Mouse (Mus musculus) retina, postnatal 1 day (tissue): Measurements from ENCODE around the gene Grk3.

Source experiments
- DNase-seq: peaks from one replicate; pipeline ENCODE4 v3.0.0-alpha.2; 2012

Grk3 gene

GRCm38 (mm10) chr5:113015236-113016061 lies at the start of gene Grk3:
Grk3 (minus strand) TSS chr5:113015791.
- peak; percentile 77 for DNase-seq

GRCm38 (mm10) chr5:113054308-113054707 lies 38.7 kb upstream of the Grk3 start:
- peak; percentile 83 for DNase-seq

- no peak for DNase-seq
Measured at GRCm38 (mm10) chr5:113050581-113051185, 35.1 kb upstream of the Grk3 start.

DNA sequence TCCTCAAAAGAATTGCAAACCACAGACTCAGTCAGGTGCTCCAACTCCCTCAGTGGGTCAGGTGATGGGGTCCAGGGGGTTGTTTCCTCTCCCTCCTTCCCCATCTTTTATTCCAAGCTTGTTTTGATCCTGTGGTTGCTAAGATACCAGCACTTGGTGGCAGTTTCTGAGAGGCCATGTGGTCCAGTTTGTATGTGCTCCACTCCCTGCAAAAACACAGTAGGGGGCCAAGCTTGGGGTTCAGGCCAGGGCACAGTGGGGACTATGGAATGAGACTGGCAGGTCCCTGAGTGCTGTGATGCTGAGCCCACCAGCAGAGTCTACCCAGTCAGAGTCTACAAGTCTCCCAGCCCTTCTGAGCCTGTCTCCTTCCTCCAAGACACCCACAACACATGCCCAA lies 34.3 kb upstream of the Grk3 start:
- DNase-seq: peak; percentile 62

DNA sequence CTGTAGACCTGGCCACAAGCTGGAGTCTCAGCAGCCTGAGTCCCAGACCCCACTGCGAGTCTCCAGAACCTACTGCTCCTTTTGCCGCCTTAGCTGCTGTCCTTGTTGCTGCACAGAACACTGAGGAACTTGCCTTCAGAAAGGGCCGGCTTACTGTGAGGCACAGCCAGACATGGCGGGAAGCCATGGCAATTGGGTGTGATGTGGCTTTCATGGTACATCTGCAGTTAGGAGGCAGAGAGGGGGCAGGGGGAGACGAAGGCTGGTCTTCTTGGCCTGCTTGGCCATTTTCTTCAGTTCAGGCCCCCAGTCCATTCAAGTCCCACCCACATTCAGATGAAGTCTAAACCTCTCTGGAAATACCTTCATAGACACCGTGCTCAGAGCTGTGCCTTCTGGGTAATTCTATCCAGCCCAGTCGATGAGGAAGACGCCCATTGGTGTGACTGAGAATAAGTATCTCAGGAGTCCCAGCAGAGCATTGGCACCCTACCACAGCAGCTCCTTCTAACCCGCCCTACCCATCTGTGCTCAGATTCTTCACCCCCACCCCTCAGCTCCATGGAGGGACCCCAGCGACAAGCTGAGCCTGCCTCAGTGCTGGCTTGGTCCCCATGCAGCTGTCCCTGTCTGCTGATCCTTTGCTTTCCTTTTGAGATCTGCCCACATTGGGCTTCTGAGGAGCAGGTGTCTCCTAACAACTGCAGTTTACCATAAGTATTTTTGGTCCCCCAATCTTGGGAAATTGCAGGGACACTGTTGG lies 30.1 kb upstream of the Grk3 start:
- DNase-seq: no peak

GRCm38 (mm10) chr5:113043531-113043930 lies 27.9 kb upstream of the Grk3 start:
- peak; percentile 69 for DNase-seq

- DNase-seq: peak; percentile 91
Measured at GRCm38 (mm10) chr5:113041567-113042071, 26.0 kb upstream of the Grk3 start.

DNA sequence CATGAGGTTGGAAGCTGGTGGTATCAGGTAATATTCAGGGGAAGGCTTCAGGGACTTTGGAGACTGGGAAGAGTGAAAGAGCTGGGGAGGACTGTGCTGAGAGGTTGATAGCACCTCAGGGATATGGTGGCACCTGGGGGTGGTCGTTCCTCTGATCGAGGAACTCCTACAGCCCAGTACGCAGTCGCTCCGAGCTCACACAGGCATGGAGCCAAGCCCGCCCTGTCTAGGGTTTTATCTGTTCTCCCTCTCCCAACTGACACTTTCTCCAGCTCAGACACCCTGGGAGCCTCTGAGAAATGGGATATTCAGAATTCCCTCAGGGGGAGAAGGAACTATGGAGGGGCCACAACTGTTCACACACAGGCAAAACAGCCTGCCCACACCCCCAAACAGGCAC lies 25.2 kb upstream of the Grk3 start:
- no peak for DNase-seq

DNA sequence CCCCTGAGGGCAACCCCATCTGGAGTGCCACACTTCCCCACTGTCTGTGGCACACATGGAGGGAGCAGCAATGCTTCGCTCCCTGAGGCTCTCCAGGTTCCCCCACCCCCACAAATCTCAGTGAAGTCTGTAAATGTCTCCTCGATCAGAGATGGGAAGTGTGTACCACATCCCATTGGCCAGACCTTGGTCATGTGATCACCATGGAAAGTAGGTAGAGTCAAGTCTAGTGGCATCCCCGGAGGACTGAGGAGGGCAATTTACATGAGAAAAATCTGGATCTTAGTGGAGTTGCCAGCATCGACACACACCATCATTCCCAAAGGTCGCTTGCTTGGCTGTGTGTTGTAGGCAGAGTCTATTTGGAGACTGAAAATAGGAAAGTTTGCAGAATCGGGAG lies 23.0 kb upstream of the Grk3 start:
- DNase-seq: no peak

- DNase-seq: no peak
Measured at GRCm38 (mm10) chr5:113035094-113036047, 19.8 kb upstream of the Grk3 start.

DNA sequence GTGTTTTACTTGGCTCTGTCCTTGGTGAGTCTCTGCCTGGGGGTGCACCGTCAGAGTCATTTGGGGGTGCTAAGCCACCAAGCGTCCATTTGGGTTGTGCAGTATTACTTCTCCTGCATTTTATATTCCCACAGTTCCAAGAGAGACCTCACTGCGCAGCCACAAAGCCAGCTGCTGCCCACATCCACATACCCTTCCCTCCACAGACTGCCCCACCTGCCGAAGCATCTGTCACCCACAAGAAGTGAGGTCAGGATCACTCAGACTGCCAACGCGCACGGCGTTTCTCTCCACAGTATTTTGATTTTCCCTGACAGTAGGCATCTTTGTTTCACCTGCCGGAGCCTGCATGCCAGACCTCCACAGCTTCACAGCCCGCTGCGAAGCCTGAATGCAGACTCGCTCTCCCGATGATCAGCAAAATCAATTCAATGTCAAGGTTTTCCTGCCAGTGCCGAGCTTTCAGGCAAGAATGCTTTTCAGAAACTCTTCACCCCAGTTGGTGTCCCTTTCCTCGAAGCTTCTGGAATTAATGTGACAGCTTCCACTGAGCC lies 15.7 kb upstream of the Grk3 start:
- DNase-seq: peak; percentile 57

DNA sequence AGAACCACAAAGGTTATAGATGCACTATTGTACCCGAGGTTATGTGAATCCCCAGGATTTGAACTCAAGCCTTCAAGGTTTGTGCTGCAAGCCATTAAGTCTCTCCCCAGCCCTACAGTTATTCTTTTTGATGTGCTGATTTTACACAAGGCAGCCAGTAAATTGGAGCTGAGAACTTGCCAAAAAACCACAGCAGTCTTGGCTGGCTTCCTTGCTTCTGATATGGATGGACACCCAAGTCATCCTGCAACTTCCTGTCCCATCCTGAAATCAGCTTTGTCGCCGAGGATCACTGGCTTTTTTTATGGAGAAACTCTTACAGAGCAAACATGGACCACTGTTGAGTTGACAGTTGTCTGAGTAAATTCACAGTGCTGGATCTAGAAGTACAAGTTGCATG lies 14.5 kb upstream of the Grk3 start:
- no peak for DNase-seq

- no peak for DNase-seq
Measured at GRCm38 (mm10) chr5:113026706-113027105, 11.1 kb upstream of the Grk3 start.

DNA sequence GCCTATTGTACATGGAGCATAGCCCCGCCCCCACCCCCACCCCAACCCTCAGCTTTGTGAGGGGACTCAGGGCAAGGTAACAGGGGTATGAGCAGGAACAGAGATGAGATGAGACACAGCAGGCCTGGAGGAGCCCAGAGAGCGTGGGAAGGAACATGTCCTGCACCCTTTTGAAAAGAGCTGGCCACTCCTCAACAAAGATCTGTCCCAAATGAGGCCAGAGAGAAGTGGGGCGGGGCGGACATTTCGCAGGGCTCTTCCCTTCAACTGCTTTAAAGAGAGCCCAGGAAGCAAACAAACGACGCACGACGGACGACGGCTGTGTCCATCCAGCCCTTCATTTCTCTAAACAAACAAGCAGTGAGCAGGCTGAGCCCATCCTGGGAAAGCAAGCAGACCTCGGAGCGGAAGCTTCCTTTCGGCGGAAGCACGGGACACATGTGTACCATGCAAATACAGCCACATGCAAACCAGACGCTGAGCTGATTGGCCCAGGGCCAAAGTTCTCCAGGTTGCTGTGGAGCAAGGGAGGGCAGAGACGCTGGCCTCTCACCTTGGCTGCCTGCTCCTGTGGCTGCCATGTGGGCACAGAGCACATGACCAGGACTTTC lies 8.7 kb upstream of the Grk3 start:
- DNase-seq: peak; percentile 55

DNA sequence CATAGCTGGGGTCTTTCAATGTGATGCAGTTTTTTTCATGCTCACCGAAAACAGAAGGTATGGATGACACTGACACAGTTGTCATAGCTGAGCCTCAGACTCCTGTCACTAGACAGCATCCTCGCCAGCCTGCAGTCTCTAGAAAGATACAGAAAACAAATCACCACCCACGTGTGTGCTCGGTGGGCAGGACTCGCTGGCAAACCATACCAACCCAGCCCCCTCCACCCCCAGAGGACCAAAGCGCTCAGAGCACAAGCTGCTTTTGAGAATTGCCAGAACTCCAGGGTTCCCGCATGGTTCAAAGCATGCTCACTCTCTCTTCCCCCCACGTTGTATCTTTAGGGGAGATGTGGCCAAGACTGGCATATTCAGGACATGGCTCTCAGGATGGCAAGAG lies 2.6 kb upstream of the Grk3 start:
- DNase-seq: no peak

DNA sequence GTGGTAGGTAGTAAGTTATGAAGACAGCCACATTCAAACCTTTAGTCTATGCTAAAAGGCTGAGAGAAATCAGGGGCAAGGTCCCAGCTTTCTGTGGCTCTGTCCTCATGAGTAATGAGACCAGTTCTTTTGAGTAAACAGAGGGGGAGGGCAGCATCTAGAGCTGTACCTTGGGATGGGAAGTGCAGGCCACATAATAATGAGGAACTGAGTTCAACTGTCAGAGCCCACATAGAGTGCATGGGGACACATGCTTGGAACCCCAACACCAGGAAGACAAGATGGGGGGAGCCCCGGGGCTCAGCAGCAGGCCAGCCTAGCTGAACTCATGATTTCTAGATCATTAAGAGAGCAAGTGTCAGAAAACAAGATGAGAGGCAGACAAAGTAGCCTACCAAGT lies 1.4 kb upstream of the Grk3 start:
- DNase-seq: no peak

- peak; percentile 51 for DNase-seq
Measured at GRCm38 (mm10) chr5:113014808-113015235, 769 bp downstream of the Grk3 start.

- DNase-seq: no peak
Measured at GRCm38 (mm10) chr5:113014111-113014807, 1.3 kb downstream of the Grk3 start.

DNA sequence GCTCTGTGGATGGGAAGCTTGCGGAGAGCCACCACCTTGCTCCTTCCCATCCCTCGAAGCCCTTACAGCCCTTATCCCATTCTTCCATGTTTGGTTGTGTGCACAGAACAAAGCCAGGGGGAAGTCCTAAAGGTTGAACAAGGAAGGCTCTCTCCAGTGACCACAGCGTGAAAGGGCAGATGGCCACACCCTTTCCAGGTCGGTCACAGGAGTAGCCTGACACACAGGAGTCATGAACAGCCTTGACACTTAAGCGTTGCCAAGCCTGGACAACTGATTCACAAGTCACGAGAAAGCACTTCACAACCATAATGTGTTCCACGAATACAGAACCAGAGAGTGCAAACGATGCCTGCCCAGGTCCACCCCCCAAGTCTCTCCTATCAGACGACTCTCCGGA lies 3.7 kb downstream of the Grk3 start:
- DNase-seq: no peak

GRCm38 (mm10) chr5:113009183-113009820 lies 6.3 kb downstream of the Grk3 start:
- DNase-seq: no peak
